Mouse (Mus musculus): ENCODE measurements around the gene D630039A03Rik. TPM values are rescaled to one million over a fixed set of nuclear protein-coding genes. Genes with fewer than 3 reads are reported as not detected.

D630039A03Rik gene
- polyA plus RNA-seq, 1 experiment from 2014 or later = 0.11 TPM

GRCm38 (mm10) chr4:57919494-57920423 lies 3.7 kb upstream of the D630039A03Rik start:
- 19% methylated on average over 8 of the region's 8 CpGs for WGBS
- no peak for DNase-seq (ENCODE audit: low spot score)
- Histone ChIP-seq H3K4me1 (peaks cover 36% of the 10 kb centered on the region), H3K9me3 (replicated peaks) (no peaks in the 10 kb centered on the region), H3K36me3 (no peaks in the 10 kb centered on the region), H3K27ac (no peak overlapping the region), H3K27me3 (ENCODE audit: low read depth, poor library complexity, severe bottlenecking) (peaks cover 29% of the 10 kb centered on the region), H3K4me3 (no peak overlapping the region)

- H3K27ac ChIP-seq = no peak overlapping the region
- DNase-seq (ENCODE audit: low spot score) = no peak
- H3K4me3 ChIP-seq = no peak overlapping the region
- H3K36me3 ChIP-seq = no peaks in the 10 kb centered on the region
- 70% methylated on average over 4 of the region's 4 CpGs for WGBS
- peaks cover 31% of the 10 kb centered on the region for H3K27me3 ChIP-seq (ENCODE audit: low read depth, poor library complexity, severe bottlenecking)
- peaks cover 32% of the 10 kb centered on the region for H3K4me1 ChIP-seq
- H3K9me3 ChIP-seq (replicated peaks) = no peaks in the 10 kb centered on the region
Measured at GRCm38 (mm10) chr4:57916711-57917110, 614 bp upstream of the D630039A03Rik start.

- no peak for DNase-seq (ENCODE audit: low spot score)
- Histone ChIP-seq H3K4me1 (peaks cover 29% of the 10 kb centered on the region), H3K9me3 (replicated peaks) (no peaks in the 10 kb centered on the region), H3K36me3 (no peaks in the 10 kb centered on the region), H3K4me3 (peak overlapping the region; percentile 34), H3K27ac (peak overlapping the region; percentile 50; the same call in 1 of the 2 replicates), H3K27me3 (ENCODE audit: low read depth, poor library complexity, severe bottlenecking) (peaks cover 31% of the 10 kb centered on the region)
- WGBS = 36% methylated on average over 17 of the region's 17 CpGs
Measured at GRCm38 (mm10) chr4:57915216-57915965, 706 bp downstream of the D630039A03Rik start.

GRCm38 (mm10) chr4:57914193-57915190 lies 1.6 kb downstream of the D630039A03Rik start:
- no peaks in the 10 kb centered on the region for H3K9me3 ChIP-seq (replicated peaks)
- H3K4me3 ChIP-seq = no peak overlapping the region
- no peak for DNase-seq (ENCODE audit: low spot score)
- H3K4me1 ChIP-seq = peaks cover 20% of the 10 kb centered on the region
- no peaks in the 10 kb centered on the region for H3K36me3 ChIP-seq
- no peak overlapping the region for H3K27ac ChIP-seq
- WGBS = 75% methylated on average over 10 of the region's 10 CpGs
- peaks cover 31% of the 10 kb centered on the region for H3K27me3 ChIP-seq (ENCODE audit: low read depth, poor library complexity, severe bottlenecking)

- Histone ChIP-seq H3K27me3 (ENCODE audit: low read depth, poor library complexity, severe bottlenecking) (peaks cover 31% of the 10 kb centered on the region), H3K27ac (no peak overlapping the region), H3K9me3 (replicated peaks) (no peaks in the 10 kb centered on the region), H3K4me3 (no peak overlapping the region), H3K36me3 (no peaks in the 10 kb centered on the region), H3K4me1 (peaks cover 18% of the 10 kb centered on the region)
- no peak for DNase-seq (ENCODE audit: low spot score)
Measured at GRCm38 (mm10) chr4:57913021-57913420, 3.1 kb downstream of the D630039A03Rik start.

- H3K27me3 ChIP-seq (ENCODE audit: low read depth, poor library complexity, severe bottlenecking) = no peaks in the 10 kb centered on the region
- no peaks in the 10 kb centered on the region for H3K36me3 ChIP-seq
- peaks cover 22% of the 10 kb centered on the region for H3K4me1 ChIP-seq
- H3K9me3 ChIP-seq (replicated peaks) = no peaks in the 10 kb centered on the region
- no peak overlapping the region for H3K4me3 ChIP-seq
- DNase-seq (ENCODE audit: low spot score) = no peak
- WGBS = 76% methylated on average over 6 of the region's 6 CpGs
- H3K27ac ChIP-seq = no peak overlapping the region
Measured at GRCm38 (mm10) chr4:57908860-57909259, 7.2 kb downstream of the D630039A03Rik start.

GRCm38 (mm10) chr4:57906708-57907107 lies 9.4 kb downstream of the D630039A03Rik start:
- peaks cover 25% of the 10 kb centered on the region for H3K4me1 ChIP-seq
- no peaks in the 10 kb centered on the region for H3K36me3 ChIP-seq
- DNase-seq (ENCODE audit: low spot score) = no peak
- H3K27ac ChIP-seq = no peak overlapping the region
- 42% methylated on average over 2 of the region's 2 CpGs for WGBS
- no peaks in the 10 kb centered on the region for H3K27me3 ChIP-seq (ENCODE audit: low read depth, poor library complexity, severe bottlenecking)
- H3K4me3 ChIP-seq = no peak overlapping the region
- no peaks in the 10 kb centered on the region for H3K9me3 ChIP-seq (replicated peaks)

GRCm38 (mm10) chr4:57904638-57905037 lies 11.5 kb downstream of the D630039A03Rik start:
- WGBS = 45% methylated on average over 9 of the region's 9 CpGs

GRCm38 (mm10) chr4:57904211-57904610 lies 11.9 kb downstream of the D630039A03Rik start:
- DNase-seq (ENCODE audit: low spot score) = peak; percentile 79
- Histone ChIP-seq H3K9me3 (replicated peaks) (no peaks in the 10 kb centered on the region), H3K27ac (no peak overlapping the region), H3K27me3 (ENCODE audit: low read depth, poor library complexity, severe bottlenecking) (no peaks in the 10 kb centered on the region), H3K4me3 (no peak overlapping the region), H3K36me3 (no peaks in the 10 kb centered on the region), H3K4me1 (peaks cover 25% of the 10 kb centered on the region)
- WGBS = 17% methylated on average over 5 of the region's 5 CpGs

More at GRCm38 (mm10) chr4:57904638-57905037, 11.5 kb downstream of the D630039A03Rik start:
- no peaks in the 10 kb centered on the region for H3K36me3 ChIP-seq
- peaks cover 25% of the 10 kb centered on the region for H3K4me1 ChIP-seq
- H3K4me3 ChIP-seq = no peak overlapping the region
- no peaks in the 10 kb centered on the region for H3K9me3 ChIP-seq (replicated peaks)
- no peaks in the 10 kb centered on the region for H3K27me3 ChIP-seq (ENCODE audit: low read depth, poor library complexity, severe bottlenecking)
- no peak overlapping the region for H3K27ac ChIP-seq
- DNase-seq (ENCODE audit: low spot score) = no peak

GRCm38 (mm10) chr4:57902619-57903018 lies 13.5 kb downstream of the D630039A03Rik start:
- Histone ChIP-seq H3K4me3 (no peak overlapping the region), H3K9me3 (replicated peaks) (no peaks in the 10 kb centered on the region), H3K27me3 (ENCODE audit: low read depth, poor library complexity, severe bottlenecking) (no peaks in the 10 kb centered on the region), H3K36me3 (no peaks in the 10 kb centered on the region), H3K4me1 (peaks cover 25% of the 10 kb centered on the region), H3K27ac (no peak overlapping the region)
- 87% methylated on average over 5 of the region's 5 CpGs for WGBS
- DNase-seq (ENCODE audit: low spot score) = no peak

GRCm38 (mm10) chr4:57901210-57901609 lies 14.9 kb downstream of the D630039A03Rik start:
- H3K4me3 ChIP-seq = no peak overlapping the region
- DNase-seq (ENCODE audit: low spot score) = peak; percentile 61
- H3K27ac ChIP-seq = no peak overlapping the region
- no peaks in the 10 kb centered on the region for H3K27me3 ChIP-seq (ENCODE audit: low read depth, poor library complexity, severe bottlenecking)
- peaks cover 22% of the 10 kb centered on the region for H3K4me1 ChIP-seq
- WGBS = 13% methylated on average over 4 of the region's 4 CpGs
- H3K9me3 ChIP-seq (replicated peaks) = no peaks in the 10 kb centered on the region
- no peaks in the 10 kb centered on the region for H3K36me3 ChIP-seq

GRCm38 (mm10) chr4:57896631-57897030 lies 19.5 kb downstream of the D630039A03Rik start:
- Histone ChIP-seq H3K4me1 (peaks cover 14% of the 10 kb centered on the region), H3K4me3 (no peak overlapping the region), H3K27me3 (ENCODE audit: low read depth, poor library complexity, severe bottlenecking) (no peaks in the 10 kb centered on the region), H3K9me3 (replicated peaks) (no peaks in the 10 kb centered on the region), H3K36me3 (peaks cover 24% of the 10 kb centered on the region), H3K27ac (no peak overlapping the region)
- no peak for DNase-seq (ENCODE audit: low spot score)
- WGBS = 89% methylated on average over 3 of the region's 3 CpGs
